Mouse (Mus musculus) left cerebral cortex, adult 9 months (tissue): ENCODE measurements around the gene Srarp.
A peak's percentile ranks its signal among the peaks of the same experiment; 100 is the strongest.

Source experiments
- DNase-seq, 2 experiments: peaks; one replicate each; pipeline ENCODE4 v3.0.0; 2022; ENCODE audit warnings: low spot score in 2 of 2

Srarp gene

GRCm38 (mm10) chr4:141425484-141426479 is 10.1 kb downstream of the Srarp start:
- DNase-seq: peak; percentile 64 to 76

DNA sequence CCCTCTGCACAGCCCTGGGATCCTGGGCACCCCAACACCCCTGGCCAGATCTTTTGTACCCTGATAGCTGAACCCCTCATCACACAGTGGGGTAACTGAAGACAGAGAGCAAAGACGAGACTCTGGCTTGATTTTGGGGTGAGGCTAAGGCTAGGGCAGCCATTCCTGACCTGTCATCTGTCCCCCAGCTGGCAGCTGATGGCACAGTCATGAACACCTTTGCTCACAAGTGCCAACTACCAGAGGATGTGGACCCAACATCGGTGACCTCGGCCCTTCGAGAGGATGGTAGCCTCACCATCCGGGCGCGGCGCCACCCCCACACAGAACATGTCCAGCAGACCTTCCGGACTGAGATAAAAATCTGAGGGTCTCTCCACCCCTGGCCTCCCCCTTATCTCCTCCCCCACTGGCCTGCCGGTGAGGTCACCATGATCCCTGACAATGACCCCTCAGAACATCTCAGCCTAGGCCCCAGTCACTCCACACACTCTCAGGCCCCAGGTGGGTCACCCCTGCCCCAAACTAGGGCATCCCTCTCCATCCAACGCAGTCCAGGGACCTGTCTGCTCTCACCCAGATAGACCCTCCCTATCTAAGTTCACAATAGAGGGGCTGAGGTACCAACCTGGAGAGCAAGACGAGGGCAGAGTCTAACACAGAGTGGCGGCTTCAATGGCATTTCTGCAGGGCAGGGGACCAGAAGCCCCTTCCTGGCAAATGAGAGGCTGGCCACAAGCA is 12.0 kb downstream of the Srarp start:
- no peak for DNase-seq

DNA sequence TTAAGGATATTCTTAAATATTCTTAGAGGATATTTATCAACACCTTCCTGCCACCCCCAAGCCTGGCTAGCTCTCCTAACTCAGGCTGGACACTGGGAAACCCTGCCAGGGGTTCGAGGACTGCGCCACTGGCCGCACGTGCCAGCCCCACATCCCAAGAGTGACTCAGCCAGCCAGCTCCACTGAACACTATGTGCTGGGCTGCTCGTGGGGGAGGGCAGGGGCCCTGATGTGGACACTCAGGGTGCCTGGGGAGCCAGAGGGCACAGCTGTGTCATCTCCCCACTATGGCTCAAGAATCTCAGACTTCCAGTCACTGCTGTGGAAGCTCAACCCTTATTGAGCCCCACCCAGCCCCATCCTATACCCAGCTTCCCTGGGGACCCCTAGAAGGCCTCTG is 12.6 kb downstream of the Srarp start:
- DNase-seq: no peak

GRCm38 (mm10) chr4:141422841-141423240 is 13.1 kb downstream of the Srarp start:
- no peak for DNase-seq

DNA sequence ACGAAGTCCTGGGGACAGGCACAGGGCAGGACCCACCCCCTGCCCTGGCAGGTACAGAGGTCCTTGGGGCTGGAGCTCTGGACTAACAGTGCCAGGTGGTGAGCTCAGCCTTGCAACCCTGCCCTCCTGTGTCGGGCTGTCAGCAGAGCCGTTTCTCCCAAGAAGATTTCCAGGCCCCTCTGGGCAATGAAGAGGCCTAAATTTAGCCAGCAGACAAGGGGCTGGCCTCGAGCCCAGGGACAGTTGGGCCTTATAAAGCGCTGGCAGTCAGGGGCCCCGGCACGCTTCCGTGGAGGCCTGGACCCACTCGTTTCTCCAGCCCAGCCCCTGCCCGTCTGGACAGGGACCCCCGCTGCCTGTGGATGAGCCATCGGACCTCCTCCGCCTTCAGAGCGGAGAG is 14.5 kb downstream of the Srarp start:
- no peak for DNase-seq

DNA sequence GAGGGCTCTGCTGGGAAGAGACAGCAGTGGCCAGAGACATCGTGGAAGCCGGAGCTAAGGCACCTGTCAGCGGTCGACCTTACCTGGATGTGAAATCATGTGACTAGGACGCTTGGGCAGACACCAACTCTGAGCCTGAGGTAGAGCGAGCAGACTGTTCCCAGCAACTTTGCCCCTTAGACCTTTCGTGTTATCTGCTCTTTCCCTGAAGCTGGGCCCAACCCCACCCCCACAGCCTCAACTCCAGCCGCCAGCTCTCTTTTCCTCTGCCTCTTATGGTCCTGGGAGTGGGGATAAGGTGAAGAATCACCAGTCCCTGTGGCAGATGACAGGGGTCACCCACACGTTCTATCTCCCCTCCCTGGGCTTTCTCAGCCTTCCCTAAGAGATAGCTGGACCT is 15.0 kb downstream of the Srarp start:
- DNase-seq: no peak

GRCm38 (mm10) chr4:141420192-141420829 is 15.6 kb downstream of the Srarp start, which contains the start of gene Hspb7:
Hspb7 (plus strand) TSS chr4:141420779.
- DNase-seq: no peak

GRCm38 (mm10) chr4:141419398-141420191 is 16.3 kb downstream of the Srarp start:
- DNase-seq: no peak

DNA sequence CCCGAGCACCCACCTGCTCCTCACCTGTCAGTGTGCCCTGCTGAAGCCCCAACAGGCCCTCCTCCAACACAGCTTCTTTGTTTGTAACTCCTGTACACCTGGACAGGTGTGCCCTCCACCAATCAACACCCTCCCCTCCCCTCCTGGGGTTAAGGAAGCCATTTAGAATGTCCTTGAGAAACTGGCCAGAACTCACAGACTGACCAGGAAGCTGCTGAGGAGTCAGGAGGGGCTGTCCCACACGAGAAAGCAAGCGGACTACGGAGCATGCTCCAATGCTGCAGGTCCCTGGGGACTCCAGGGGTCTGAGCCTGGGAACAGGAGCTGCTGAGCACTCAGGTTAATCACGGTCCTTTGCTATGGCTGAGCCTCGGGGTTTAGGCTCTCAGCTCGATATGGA is 20.0 kb downstream of the Srarp start, which contains the start of gene Clcnkb:
TSS of gene Clcnkb (minus strand) at position 91 of the 400 bp plus-strand sequence.
- no peak for DNase-seq

DNA sequence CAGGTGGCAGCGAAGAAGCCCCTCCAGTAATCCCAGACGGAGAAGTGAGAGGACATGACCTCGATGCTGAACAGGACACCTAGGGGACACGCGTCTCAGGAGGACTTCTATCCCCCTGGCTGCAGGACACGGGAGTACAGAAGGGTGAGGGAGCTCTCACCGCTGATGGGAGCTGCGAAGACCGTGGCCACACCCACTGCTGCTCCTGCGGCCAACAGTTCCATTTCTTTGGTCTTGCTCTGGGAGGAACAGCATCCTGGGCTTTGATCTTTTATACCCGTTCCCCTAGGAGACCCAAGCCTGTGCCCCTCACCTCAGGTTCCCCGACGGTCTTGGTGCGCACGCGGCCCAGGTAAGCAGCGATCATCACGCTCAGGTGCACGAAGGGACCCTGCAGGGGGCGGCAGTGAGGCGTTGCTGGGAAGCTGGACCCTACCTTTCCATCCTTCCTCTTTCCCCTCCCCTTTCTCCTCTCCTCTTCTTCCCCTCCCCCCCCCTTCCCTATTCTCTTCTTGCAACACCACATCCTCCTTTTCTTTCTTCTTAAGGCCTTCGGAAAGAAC is 24.4 kb downstream of the Srarp start:
- DNase-seq: no peak

DNA sequence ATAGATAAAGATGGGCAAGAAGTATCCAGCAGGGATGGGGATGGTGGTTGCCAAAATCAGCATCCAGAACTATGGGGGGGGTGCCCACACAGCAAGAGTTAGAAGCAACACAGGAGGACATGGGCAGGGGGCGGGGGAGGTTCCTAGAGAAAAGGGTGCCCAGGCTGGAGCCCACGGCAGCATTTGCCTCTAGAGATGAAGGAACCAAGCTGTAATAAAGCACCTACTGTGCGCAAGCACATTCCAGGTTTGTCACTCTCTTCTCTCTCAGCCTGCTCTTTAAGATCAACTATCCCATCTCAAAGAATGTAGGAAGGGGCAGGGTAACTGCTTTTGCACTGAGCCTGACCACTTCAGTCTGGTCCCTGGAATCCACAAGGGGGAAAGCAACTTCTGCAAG is 27.3 kb downstream of the Srarp start:
- no peak for DNase-seq

DNA sequence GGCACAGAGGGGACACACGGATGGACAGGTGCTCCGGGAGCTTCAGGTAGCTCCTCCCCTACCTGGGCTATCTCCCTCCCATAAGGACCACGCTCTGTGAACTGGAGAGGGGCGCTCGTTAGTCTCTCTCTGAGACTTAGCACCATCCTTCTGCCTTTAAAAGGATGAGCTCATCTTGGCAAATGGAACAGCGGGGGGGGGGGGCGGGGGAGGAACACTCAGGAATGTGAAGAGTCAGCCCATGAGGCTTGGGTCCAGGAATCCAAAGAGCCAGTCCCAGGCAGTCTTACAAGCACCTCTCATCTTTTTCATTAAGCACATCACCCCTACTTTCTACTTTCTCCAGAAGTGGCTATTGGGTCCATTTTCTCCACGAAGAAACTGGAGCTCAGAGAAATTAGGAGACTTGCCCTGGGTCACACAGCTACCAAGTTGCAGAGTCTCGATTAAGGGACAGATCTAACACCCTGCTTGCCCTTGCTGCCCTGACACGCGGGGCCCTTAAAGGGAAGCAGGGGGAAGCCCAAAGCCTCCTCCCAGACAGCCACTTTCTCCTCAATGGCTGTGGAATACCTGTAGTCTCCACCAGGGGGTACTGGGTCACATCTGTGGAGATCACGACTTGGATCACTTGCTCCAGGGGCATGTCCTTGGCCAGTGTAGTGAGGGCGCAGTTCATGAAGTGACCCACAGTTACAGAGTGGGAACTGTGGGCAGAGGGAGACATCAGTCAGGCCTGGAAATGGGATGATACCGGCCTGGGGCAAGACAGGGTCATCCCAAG is 29.2 kb downstream of the Srarp start:
- DNase-seq: no peak

GRCm38 (mm10) chr4:141405314-141405622 is 30.6 kb downstream of the Srarp start:
- DNase-seq: no peak

DNA sequence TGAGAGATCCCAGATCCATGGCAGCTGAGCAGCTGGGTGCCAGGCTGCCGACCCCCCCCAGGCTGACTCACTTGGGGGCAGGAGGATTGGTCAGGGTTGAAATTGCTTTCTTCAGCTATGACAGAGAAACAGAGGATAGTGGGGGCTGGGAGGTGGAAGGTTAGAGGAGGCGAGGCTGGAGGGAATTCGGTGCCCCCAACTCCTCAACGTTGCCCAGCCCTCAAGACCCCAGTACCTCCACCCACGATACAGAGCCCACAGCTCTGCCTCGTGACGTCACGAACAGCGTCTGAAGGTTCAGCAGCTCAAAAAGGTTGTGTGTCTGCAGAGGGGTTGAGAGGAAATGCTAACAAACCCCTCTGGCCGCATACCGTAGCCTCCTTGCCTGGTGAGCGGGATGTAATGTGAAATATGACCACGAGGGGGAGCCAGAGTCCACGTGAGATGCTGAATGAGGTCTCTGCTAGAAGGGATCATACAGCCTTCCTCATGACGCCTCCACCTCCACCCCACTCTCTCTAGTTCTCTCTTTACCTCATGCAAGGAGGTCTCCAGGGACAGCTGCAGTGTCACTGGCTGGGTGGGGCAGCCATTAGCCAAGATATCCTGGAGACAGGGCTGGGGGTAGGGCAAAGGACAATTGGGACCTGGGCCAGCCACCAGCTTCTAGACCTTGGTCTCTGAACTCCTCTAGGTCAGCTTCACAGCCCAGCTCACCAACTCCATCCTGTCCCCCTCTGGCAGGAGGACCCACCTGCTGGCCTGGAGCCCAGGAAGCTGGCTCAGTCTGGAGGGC is 31.2 kb downstream of the Srarp start:
- DNase-seq: peak; percentile 64 to 94

DNA sequence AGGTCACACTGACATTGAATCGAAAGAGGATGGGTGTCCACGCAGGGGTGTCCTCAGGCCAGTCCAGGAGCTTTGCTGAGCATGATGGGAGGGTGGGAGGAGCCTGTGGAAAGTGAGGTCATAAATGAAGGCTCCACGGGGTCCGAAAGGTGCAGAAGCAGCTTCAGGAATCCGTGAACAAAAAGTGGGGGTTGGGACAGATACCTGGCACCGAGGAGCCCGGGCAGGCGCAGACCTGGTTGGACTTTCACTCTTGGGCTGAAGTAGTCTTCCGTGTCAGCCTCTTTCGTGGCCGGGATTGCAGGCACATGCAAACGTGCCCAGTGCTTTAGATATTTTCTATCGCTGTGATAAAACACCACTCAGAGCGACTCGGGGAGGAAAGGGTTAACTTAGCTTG is 35.7 kb downstream of the Srarp start:
- DNase-seq: no peak

DNA sequence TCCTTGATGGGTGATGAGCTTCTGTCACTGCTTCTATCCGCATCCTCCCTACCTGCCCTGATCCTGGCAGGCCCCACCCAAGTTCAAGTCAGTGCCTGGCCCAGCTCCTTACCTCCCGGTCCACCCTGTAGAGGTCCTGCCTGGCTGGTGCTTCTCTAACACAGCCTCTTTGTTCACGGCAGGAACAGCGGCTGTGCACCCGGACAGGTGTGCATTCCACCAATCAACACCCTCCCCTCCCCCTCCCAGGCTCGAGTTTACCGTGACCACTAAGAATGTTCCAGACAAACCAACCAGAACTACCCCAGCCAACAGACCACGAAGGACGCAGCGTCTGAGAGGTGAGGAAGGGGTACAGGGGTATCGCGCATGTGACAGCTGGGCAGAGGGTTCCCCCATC is 37.4 kb downstream of the Srarp start, which contains the start of gene Clcnka:
TSS of gene Clcnka (minus strand) at position 180 of the 400 bp plus-strand sequence.
- DNase-seq: no peak

GRCm38 (mm10) chr4:141397861-141398260 is 38.0 kb downstream of the Srarp start:
- no peak for DNase-seq

DNA sequence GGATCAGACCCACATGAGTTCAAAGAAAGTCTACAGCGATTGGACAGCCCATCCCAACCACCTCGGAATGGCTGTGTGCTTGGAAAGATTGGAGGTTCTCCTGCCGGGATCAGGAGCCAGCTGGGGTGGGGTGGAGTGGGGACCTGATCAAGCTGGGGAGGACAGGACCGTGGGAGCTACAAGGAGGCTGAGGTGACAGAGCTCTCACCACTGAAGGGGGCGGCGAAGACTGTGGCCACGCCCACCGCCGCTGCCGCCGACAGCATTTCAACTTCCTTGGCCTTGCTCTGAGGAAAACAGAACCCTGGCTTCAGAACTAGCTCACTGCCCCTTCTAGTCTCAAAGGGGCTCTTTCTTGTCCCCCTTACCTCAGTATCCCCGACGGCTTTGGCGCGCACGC is 41.2 kb downstream of the Srarp start:
- no peak for DNase-seq

- no peak for DNase-seq
Measured at GRCm38 (mm10) chr4:141391293-141391692, 44.6 kb downstream of the Srarp start.
